8 mouse cellular contexts compared by ENCODE assay signal in genomic region chr13:113699415-113699873, GRCm38 (mm10). TPM values are rescaled to one million over a fixed set of nuclear protein-coding genes. Genes with fewer than 3 reads are reported as not detected.
DNase-seq lines count a peak whose midpoint lies in the region; ATAC-seq and TF ChIP-seq lines count a peak whose summit lies in the region.

No protein-coding gene starts in this region.

- no peaks in the 10 kb centered on the region for H3K36me3 ChIP-seq in hindbrain, embryonic 12.5 days
- H3K36me3 ChIP-seq in hindbrain, embryonic 13.5 days = no peaks in the 10 kb centered on the region
- no peaks in the 10 kb centered on the region for H3K36me3 ChIP-seq in hindbrain, postnatal 0 days (ENCODE audit: insufficient read depth, low read length)
- H3K36me3 ChIP-seq in midbrain, embryonic 14.5 days (ENCODE audit: control insufficient read depth, insufficient read depth, low read length) = no peaks in the 10 kb centered on the region

- peak; percentile 45; the same call in 1 of the 2 replicates for ATAC-seq in hindbrain, embryonic 12.5 days (ENCODE audit: low FRiP score)
- no peak for ATAC-seq in hindbrain, embryonic 13.5 days (ENCODE audit: low FRiP score)
- peak; percentile 59; the same call in 1 of the 2 replicates for ATAC-seq in hindbrain, postnatal 0 days
- peak; percentile 35; the same call in 1 of the 2 replicates for ATAC-seq in midbrain, embryonic 14.5 days (ENCODE audit: low FRiP score, low TSS enrichment)

- no peak overlapping the region for H3K27ac ChIP-seq in hindbrain, embryonic 12.5 days
- no peak overlapping the region for H3K27ac ChIP-seq in hindbrain, embryonic 13.5 days
- H3K27ac ChIP-seq in hindbrain, postnatal 0 days = no peak overlapping the region
- 0 out of 2 replicates have a peak overlapping the region, but pooled peaks have one; percentile 13 for H3K27ac ChIP-seq in midbrain, embryonic 14.5 days (replicated peaks; ENCODE audit: low read depth, low read length)

- DNase-seq in c-Kit-positive CD71-positive TER-119-positive erythroid progenitor cells, embryonic 14.5 days (ENCODE audit: low spot score) = peak; percentile 16
- peak; percentile 9 for DNase-seq in hindbrain, postnatal 0 days (ENCODE audit: low spot score)
- DNase-seq in midbrain, embryonic 14.5 days = peak; percentile 42
- no peak for DNase-seq in kidney, postnatal 10 days
- no peak for DNase-seq in cerebellum, adult 9-11 months
- no peak for DNase-seq in testis, postnatal 14 days (ENCODE audit: low spot score)

- H3K27me3 ChIP-seq in hindbrain, embryonic 12.5 days = no peaks in the 10 kb centered on the region
- H3K27me3 ChIP-seq in hindbrain, embryonic 13.5 days = no peaks in the 10 kb centered on the region
- no peaks in the 10 kb centered on the region for H3K27me3 ChIP-seq in hindbrain, postnatal 0 days (ENCODE audit: insufficient read depth, low read length)
- H3K27me3 ChIP-seq in midbrain, embryonic 14.5 days (ENCODE audit: control insufficient read depth, insufficient read depth, low read length) = no peaks in the 10 kb centered on the region

- 51% methylated on average over 11 of the region's 11 CpGs for WGBS in hindbrain, embryonic 12.5 days
- WGBS in hindbrain, embryonic 13.5 days = 47% methylated on average over 11 of the region's 11 CpGs
- WGBS in hindbrain, postnatal 0 days = 48% methylated on average over 11 of the region's 11 CpGs
- 22% methylated on average over 11 of the region's 11 CpGs for WGBS in midbrain, embryonic 14.5 days

- TF ChIP-seq CTCF in hindbrain, postnatal 0 days (IDR thresholded peaks at IDR 0.05; ENCODE audit: low read depth) = no peak

- H3K4me3 ChIP-seq in hindbrain, embryonic 12.5 days = no peak overlapping the region
- no peak overlapping the region for H3K4me3 ChIP-seq in hindbrain, embryonic 13.5 days
- H3K4me3 ChIP-seq in hindbrain, postnatal 0 days (ENCODE audit: low read length) = no peak overlapping the region
- H3K4me3 ChIP-seq in midbrain, embryonic 14.5 days (replicated peaks; ENCODE audit: low read depth, low read length) = no peak overlapping the region

- no peak overlapping the region for H3K4me2 ChIP-seq in hindbrain, embryonic 12.5 days (replicated peaks)
- H3K4me2 ChIP-seq in hindbrain, embryonic 13.5 days = no peak overlapping the region
- no peak overlapping the region for H3K4me2 ChIP-seq in hindbrain, postnatal 0 days (ENCODE audit: low read depth, low read length)
- H3K4me2 ChIP-seq in midbrain, embryonic 14.5 days (ENCODE audit: low read length) = peak overlapping the region; percentile 35

- 0 out of 2 replicates have a peak, but pooled peaks cover 4% of the 10 kb centered on the region for H3K4me1 ChIP-seq in hindbrain, embryonic 12.5 days
- H3K4me1 ChIP-seq in hindbrain, embryonic 13.5 days (replicated peaks) = peaks cover 32% of the 10 kb centered on the region
- H3K4me1 ChIP-seq in hindbrain, postnatal 0 days (ENCODE audit: insufficient read depth, low read length) = no peaks in the 10 kb centered on the region
- H3K4me1 ChIP-seq in midbrain, embryonic 14.5 days (ENCODE audit: control insufficient read depth, insufficient read depth, low read length) = peaks cover 10% of the 10 kb centered on the region

- no peak overlapping the region for H3K9ac ChIP-seq in hindbrain, embryonic 12.5 days
- no peak overlapping the region for H3K9ac ChIP-seq in hindbrain, embryonic 13.5 days
- H3K9ac ChIP-seq in hindbrain, postnatal 0 days (replicated peaks; ENCODE audit: low read length) = no peak overlapping the region
- no peak overlapping the region for H3K9ac ChIP-seq in midbrain, embryonic 14.5 days (replicated peaks; ENCODE audit: low read length)

- no peaks in the 10 kb centered on the region for H3K9me3 ChIP-seq in hindbrain, embryonic 12.5 days (replicated peaks)
- no peaks in the 10 kb centered on the region for H3K9me3 ChIP-seq in hindbrain, embryonic 13.5 days
- no peaks in the 10 kb centered on the region for H3K9me3 ChIP-seq in hindbrain, postnatal 0 days (ENCODE audit: low read length)
- H3K9me3 ChIP-seq in midbrain, embryonic 14.5 days (ENCODE audit: control insufficient read depth, low read length) = 0 out of 2 replicates have a peak, but pooled peaks cover 5% of the 10 kb centered on the region

RNA-seq across cellular contexts. Expression of gene Hspb3, which starts 36.0 kb away (rescaled TPM):
- polyA plus RNA-seq in hindbrain, embryonic 12.5 days (2016; fragmentation: Nextera tagmentation; extraction: Ambion mirVana) = 0.76 and 1.6 TPM in 2 replicates
- polyA plus RNA-seq in hindbrain, embryonic 13.5 days (2015; fragmentation: Nextera tagmentation; extraction: Ambion mirVana) = 0.35 TPM in 1 of 2 replicates, not detected in the other
- total RNA-seq in hindbrain, postnatal 0 days (2014; rRNA removed) = 0.21 and 0.47 TPM in 2 replicates
- 0.55 and 1.1 TPM in 2 replicates for polyA plus RNA-seq in hindbrain, postnatal 0 days (2015; fragmentation: Nextera tagmentation; extraction: Ambion mirVana)
- 0.29 TPM in 1 of 2 replicates, not detected in the other for polyA plus RNA-seq in midbrain, embryonic 14.5 days (2014; fragmentation: Nextera tagmentation; extraction: Ambion mirVana)

Comparison
In these comparisons a context has a peak if more than half of its experiments do, and no peak if none do; other contexts are left out.
1. DNase-seq: peak in c-Kit-positive CD71-positive TER-119-positive erythroid progenitor cells, embryonic 14.5 days (single experiment), hindbrain, postnatal 0 days (single experiment) and midbrain, embryonic 14.5 days (single experiment); none in kidney, postnatal 10 days (single experiment), cerebellum, adult 9-11 months (single experiment) and testis, postnatal 14 days (single experiment).